Mouse (Mus musculus) midbrain, embryonic 11.5 days (tissue): ENCODE results near the gene Gm49396. TPM values are rescaled to one million over a fixed set of nuclear protein-coding genes. Genes with fewer than 3 reads are reported as not detected.

Source experiments
- ATAC-seq: fragments of 200-750 bp; cut with Nextera tagmentation; 2 replicates; pipeline ENCODE4 v1.8.0; 2017; ENCODE audit warnings: moderate TSS enrichment, moderate library complexity; ENCODE audit not compliant: low FRiP score
- DNase-seq: peaks from one replicate; pipeline ENCODE4 v3.0.0; 2015; ENCODE audit warnings: low spot score; ENCODE audit errors: missing footprints
- H3K27ac ChIP-seq: fragments of 300-500 bp; sonication (generic); 2 replicates; pipeline ENCODE4 v1.5.1; 2014; ENCODE audit warnings: low read depth, low read length
- H3K27me3 ChIP-seq: fragments of 300-500 bp; sonication (generic); 2 replicates; pipeline ENCODE4 v1.6.1; 2014; ENCODE audit warnings: mild to moderate bottlenecking, low read length, moderate library complexity, mixed read lengths; ENCODE audit not compliant: control insufficient read depth, insufficient read depth
- H3K36me3 ChIP-seq: fragments of 300-500 bp; sonication (generic); 2 replicates; pipeline ENCODE4 v1.6.1; 2014; ENCODE audit warnings: mild to moderate bottlenecking, low read length, moderate library complexity, mixed read lengths; ENCODE audit not compliant: control insufficient read depth, insufficient read depth
- H3K4me1 ChIP-seq: fragments of 300-500 bp; sonication (generic); 2 replicates; pipeline ENCODE4 v1.6.1; 2014; ENCODE audit warnings: low read length; ENCODE audit not compliant: control insufficient read depth, insufficient read depth
- H3K4me2 ChIP-seq: fragments of 300-500 bp; sonication (generic); 2 replicates; pipeline ENCODE4 v1.6.1; 2014; ENCODE audit warnings: mild to moderate bottlenecking, moderate library complexity
- H3K4me3 ChIP-seq: fragments of 300-500 bp; sonication (generic); 2 replicates; pipeline ENCODE4 v1.5.1; 2014; ENCODE audit warnings: low read depth, low read length
- H3K9ac ChIP-seq: fragments of 300-500 bp; sonication (generic); 2 replicates; pipeline ENCODE4 v1.6.1; 2014; ENCODE audit warnings: low read length
- H3K9me3 ChIP-seq: fragments of 300-500 bp; sonication (generic); 2 replicates; pipeline ENCODE4 v1.6.1; 2016; ENCODE audit warnings: low read length; ENCODE audit not compliant: control insufficient read depth
- WGBS: fragments of 180-500 bp; shearing (Covaris S2); extraction: QIAGEN DNeasy Blood & Tissue Kit; methylation state at CpG from one replicate; pipeline ENCODE4 v1.1.7; 2014; 5-methylcytosine and 5-hydroxymethylcytosine counted together
- polyA plus RNA-seq: library from polyadenylated mRNA; unstranded; fragments of >200 nt; fragmentation: Nextera tagmentation; extraction: Ambion mirVana; gene quantifications from 2 replicates; pipeline ENCODE4 v1.2.1, GENCODE M21; 2014

Gene Gm49396
- polyA plus RNA-seq, 1 experiment from 2014 or later = 7.5 TPM

- Histone ChIP-seq H3K4me1 (peaks cover 17% of the 10 kb centered on the region), H3K4me2 (peak overlapping the region; percentile 77), H3K9ac (peak overlapping the region; percentile 71), H3K27ac (peak overlapping the region; percentile 81), H3K27me3 (no peaks in the 10 kb centered on the region), H3K4me3 (peak overlapping the region; percentile 96), H3K9me3 (no peaks in the 10 kb centered on the region), H3K36me3 (peaks cover 12% of the 10 kb centered on the region; the same call in 1 of the 2 replicates)
- peak; percentile 64 for ATAC-seq
- DNase-seq = peak; percentile 99
- 33% methylated on average over 39 of the region's 40 CpGs for WGBS
Observed at GRCm38 (mm10) chr7:30589435-30590301, 26.5 kb downstream of the Gm49396 start.

- H3K27ac ChIP-seq = no peak overlapping the region
- H3K9ac ChIP-seq = no peak overlapping the region
- H3K4me2 ChIP-seq = no peak overlapping the region
- no peaks in the 10 kb centered on the region for H3K27me3 ChIP-seq
- DNase-seq = no peak
- peaks cover 6% of the 10 kb centered on the region; the same call in 1 of the 2 replicates for H3K36me3 ChIP-seq
- H3K4me3 ChIP-seq = no peak overlapping the region
- no peak for ATAC-seq
- H3K4me1 ChIP-seq = peaks cover 17% of the 10 kb centered on the region
- no peaks in the 10 kb centered on the region for H3K9me3 ChIP-seq
- 87% methylated on average over 9 of the region's 9 CpGs for WGBS
Observed at GRCm38 (mm10) chr7:30590927-30591604, 27.9 kb downstream of the Gm49396 start.

GRCm38 (mm10) chr7:30591605-30591951 is 28.4 kb downstream of the Gm49396 start:
- H3K9me3 ChIP-seq = no peaks in the 10 kb centered on the region
- H3K4me3 ChIP-seq = no peak overlapping the region
- WGBS = 39% methylated on average over 4 of the region's 4 CpGs
- H3K9ac ChIP-seq = no peak overlapping the region
- H3K4me1 ChIP-seq = peaks cover 17% of the 10 kb centered on the region
- DNase-seq (no peak), ATAC-seq (no peak)
- H3K27me3 ChIP-seq = no peaks in the 10 kb centered on the region
- no peak overlapping the region for H3K4me2 ChIP-seq
- no peak overlapping the region for H3K27ac ChIP-seq
- peaks cover 1% of the 10 kb centered on the region; the same call in 1 of the 2 replicates for H3K36me3 ChIP-seq

DNA sequence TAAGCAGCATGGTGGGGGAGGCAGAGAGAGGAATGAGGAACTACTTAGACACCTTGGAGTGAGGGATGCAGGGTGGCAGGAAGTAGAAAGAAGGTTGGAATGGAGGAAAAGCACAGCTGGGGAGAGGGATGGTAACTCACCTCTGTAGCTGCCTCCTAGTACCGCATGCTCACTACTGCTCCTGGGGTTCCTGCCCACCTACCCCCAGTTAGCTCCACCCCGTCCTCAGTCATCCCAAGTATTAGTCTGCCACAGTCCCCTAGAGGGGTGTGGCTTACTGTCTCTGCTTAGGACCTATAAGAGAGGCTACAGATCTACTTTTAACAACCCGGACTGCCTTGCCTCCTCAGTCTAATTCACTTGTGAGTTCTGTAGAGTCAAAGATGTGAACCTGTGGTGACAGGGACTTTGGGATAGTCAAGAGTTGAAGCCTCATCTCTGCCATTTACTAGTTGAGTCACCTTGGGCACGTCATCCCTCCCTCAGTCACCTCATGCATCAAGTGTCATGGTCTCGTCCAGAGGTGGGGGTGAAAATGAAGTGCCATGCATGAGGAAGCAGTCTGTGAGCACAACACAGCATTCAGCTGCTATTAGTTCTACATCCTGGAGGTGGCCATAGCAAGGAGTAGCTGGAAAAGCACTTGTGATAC is 29.8 kb downstream of the Gm49396 start:
- no peak overlapping the region for H3K9ac ChIP-seq
- H3K4me2 ChIP-seq = no peak overlapping the region
- no peaks in the 10 kb centered on the region for H3K36me3 ChIP-seq
- no peak overlapping the region for H3K27ac ChIP-seq
- H3K27me3 ChIP-seq = no peaks in the 10 kb centered on the region
- H3K9me3 ChIP-seq = no peaks in the 10 kb centered on the region
- DNase-seq (peak; percentile 62), ATAC-seq (no peak)
- H3K4me1 ChIP-seq = peaks cover 5% of the 10 kb centered on the region; the same call in 1 of the 2 replicates
- WGBS = 65% methylated on average over 5 of the region's 5 CpGs
- H3K4me3 ChIP-seq = no peak overlapping the region

DNA sequence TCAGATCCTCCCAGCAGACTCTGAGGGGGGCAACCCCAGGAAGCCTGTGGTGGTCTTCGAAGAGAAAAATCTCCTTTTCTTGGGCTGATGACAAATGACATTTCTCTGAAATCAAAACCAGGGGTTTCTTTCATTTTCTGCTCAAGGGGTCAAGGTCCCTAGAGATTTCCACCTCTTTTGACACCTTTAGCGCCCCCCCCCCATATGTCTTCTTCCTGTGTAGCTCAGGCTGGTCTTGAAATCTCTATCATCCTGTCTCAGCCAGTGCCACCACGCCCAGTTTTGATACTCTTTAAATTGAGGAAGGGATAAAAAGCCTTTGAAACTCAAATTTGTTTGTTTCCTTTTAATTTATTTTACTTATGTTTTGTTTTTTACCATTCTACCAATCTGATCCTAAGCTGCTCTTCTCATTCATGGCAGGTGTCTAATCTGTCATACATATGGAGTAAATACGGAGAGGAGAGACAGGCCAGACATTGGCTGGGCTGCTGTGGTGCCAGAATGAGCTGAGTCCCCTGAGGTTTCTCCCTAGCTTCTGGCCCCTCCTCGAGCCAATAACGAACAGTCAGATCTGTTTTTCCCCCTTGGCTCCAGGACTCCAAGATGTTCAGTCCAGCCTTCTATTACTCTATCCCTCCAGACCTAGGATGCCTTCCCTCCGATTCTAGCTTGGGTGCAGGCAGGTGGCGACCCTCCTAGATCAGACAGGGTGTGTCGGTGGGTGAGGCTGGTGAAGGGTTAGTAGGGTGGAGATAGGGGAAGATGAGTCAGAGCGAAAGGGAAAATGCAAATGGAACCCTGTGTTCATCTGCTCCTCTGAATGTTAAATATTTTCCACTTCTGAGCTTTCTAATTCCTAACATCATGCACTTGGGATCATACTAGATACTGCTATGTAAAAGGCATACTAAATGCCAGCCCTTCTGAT is 30.7 kb downstream of the Gm49396 start:
- no peaks in the 10 kb centered on the region for H3K36me3 ChIP-seq
- WGBS = 79% methylated on average over 10 of the region's 10 CpGs
- no peaks in the 10 kb centered on the region for H3K9me3 ChIP-seq
- DNase-seq = peak; percentile 26
- ATAC-seq = no peak
- no peak overlapping the region for H3K9ac ChIP-seq
- H3K27ac ChIP-seq = no peak overlapping the region
- peaks cover 5% of the 10 kb centered on the region; the same call in 1 of the 2 replicates for H3K4me1 ChIP-seq
- no peaks in the 10 kb centered on the region for H3K27me3 ChIP-seq
- H3K4me2 ChIP-seq = no peak overlapping the region
- no peak overlapping the region for H3K4me3 ChIP-seq

DNA sequence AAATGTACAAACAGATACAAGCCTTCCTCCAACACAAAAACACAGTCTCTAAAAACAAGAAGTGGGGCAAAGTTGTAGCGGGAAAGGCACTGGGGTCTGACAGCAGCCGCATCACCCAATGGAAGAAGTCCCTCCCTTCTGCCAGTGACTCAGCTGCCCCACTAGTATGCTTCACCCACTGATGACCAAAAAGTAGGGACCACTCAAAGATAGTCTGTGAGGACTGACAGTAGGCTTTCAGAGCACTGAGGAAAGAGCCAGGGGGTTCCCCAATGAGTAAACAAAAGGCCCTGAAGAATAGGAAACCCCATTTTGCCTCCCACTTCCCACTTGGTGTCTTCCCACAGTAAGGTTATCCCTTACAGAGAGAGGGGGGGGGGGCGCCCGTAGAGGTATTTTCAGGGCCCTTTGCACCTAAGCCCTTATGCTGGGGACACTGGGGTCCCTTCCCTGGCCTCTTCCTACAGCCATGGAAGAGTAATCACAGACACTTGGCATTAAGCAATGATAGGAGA is 31.4 kb downstream of the Gm49396 start:
- no peak overlapping the region for H3K4me3 ChIP-seq
- no peak overlapping the region for H3K27ac ChIP-seq
- no peaks in the 10 kb centered on the region for H3K36me3 ChIP-seq
- no peak overlapping the region for H3K4me2 ChIP-seq
- no peaks in the 10 kb centered on the region for H3K27me3 ChIP-seq
- H3K9me3 ChIP-seq = no peaks in the 10 kb centered on the region
- ATAC-seq = no peak
- peaks cover 5% of the 10 kb centered on the region; the same call in 1 of the 2 replicates for H3K4me1 ChIP-seq
- 73% methylated on average over 4 of the region's 4 CpGs for WGBS
- H3K9ac ChIP-seq = no peak overlapping the region
- peak; percentile 12 for DNase-seq

DNA sequence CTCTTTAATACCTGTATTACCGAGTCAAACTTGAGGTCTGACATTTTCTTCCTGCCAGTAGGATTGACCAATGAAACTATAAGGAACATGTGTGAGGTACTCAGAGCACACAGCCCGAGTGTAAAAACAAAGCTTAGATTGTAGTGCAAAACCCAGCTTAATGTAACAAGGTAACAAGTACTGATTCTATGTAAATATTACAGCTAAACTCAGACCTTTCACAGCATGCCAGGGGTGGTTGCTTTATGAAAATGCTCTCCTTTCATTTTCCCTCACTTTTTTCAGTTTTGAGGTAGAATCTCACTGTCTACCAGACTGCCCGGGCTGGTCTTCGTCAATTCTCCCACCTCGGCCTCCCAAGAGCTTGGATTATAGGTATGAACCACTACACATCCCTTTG is 32.9 kb downstream of the Gm49396 start:
- H3K4me3 ChIP-seq = no peak overlapping the region
- H3K36me3 ChIP-seq = no peaks in the 10 kb centered on the region
- no peak overlapping the region for H3K9ac ChIP-seq
- H3K27ac ChIP-seq = no peak overlapping the region
- WGBS = 85% methylated on average over 5 of the region's 5 CpGs
- DNase-seq (no peak), ATAC-seq (no peak)
- no peaks in the 10 kb centered on the region for H3K27me3 ChIP-seq
- H3K4me1 ChIP-seq = no peaks in the 10 kb centered on the region
- H3K4me2 ChIP-seq = no peak overlapping the region
- H3K9me3 ChIP-seq = no peaks in the 10 kb centered on the region

- H3K27me3 ChIP-seq = no peaks in the 10 kb centered on the region
- ATAC-seq (no peak), DNase-seq (peak; percentile 26)
- H3K4me1 ChIP-seq = no peaks in the 10 kb centered on the region
- WGBS = 80% methylated on average over 5 of the region's 5 CpGs
- no peak overlapping the region for H3K27ac ChIP-seq
- H3K9ac ChIP-seq = no peak overlapping the region
- no peak overlapping the region for H3K4me2 ChIP-seq
- H3K9me3 ChIP-seq = no peaks in the 10 kb centered on the region
- H3K36me3 ChIP-seq = no peaks in the 10 kb centered on the region
- no peak overlapping the region for H3K4me3 ChIP-seq
Observed at GRCm38 (mm10) chr7:30596811-30597210, 33.7 kb downstream of the Gm49396 start.
